Mouse (Mus musculus) frontal cortex, postnatal 10 days (tissue): ENCODE measurements at regions not wholly inside any gene's neighbourhood (a gene's known extent, or its start where the extent isn't known, plus 50 kb on each side); places are given as distances from the start of the nearest gene placed in this dataset.
A peak's percentile ranks its signal among the peaks of the same experiment; 100 is the strongest.
"Not testable (repeated sequence)": the region's sequence is repeated elsewhere in the genome, so short reads cannot be mapped to it uniquely, and the experiment has no call there.

ENCODE experiments used
- DNase-seq, 2 experiments: peaks; one replicate each; pipeline ENCODE4 v3.0.0; 2022; ENCODE audit warnings: low spot score in 2 of 2, mixed read lengths in 1 of 2

GRCm38 (mm10) chr1:4570730-4571129 is 237.0 kb upstream of the Gm37988 start:
- DNase-seq: no peak

DNA sequence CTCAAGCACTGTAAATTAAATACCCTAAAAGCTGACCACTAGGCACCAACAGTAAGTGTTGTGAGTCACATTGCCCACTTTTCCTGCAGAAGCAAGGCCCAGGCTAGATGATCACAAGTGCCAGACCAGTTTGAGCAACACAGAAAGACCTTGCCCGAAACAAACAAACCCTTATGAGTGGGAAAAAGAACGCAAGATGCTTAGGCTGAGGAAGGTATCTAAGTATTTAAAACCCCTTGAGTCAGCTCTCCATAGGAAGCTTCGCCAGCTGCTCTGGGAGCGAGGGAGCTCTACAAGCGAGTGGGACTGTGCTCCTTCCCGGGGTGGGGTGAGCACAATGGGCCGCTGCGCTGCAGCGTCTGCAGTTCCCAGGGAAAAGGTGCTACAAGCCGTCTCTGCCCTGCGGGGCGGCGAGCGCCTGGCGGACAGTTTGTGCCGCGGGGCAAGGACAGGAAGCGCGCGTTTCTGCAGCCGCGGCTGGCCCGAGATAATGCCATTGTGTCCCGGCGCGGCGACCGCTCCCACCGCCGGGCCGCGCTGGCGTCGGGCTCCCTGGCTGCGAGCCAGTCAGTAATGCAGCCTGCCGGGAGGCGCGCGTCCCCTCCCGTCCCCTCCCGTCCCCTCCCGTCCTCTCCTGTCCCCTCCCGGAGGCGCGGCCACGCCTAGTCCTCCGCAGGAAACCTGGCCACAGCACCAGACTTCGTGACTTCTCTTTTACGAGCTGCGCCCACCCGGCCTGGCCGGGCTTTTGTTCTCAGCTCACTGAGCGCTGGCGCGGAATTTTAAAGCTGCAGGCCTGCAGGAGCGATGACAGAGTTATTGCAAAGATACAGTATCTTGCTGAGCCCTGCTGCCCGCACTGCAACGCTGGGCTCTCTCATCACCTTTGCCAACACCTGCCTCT is 236.1 kb upstream of the Gm37988 start:
- DNase-seq: peak; percentile 26 to 50

DNA sequence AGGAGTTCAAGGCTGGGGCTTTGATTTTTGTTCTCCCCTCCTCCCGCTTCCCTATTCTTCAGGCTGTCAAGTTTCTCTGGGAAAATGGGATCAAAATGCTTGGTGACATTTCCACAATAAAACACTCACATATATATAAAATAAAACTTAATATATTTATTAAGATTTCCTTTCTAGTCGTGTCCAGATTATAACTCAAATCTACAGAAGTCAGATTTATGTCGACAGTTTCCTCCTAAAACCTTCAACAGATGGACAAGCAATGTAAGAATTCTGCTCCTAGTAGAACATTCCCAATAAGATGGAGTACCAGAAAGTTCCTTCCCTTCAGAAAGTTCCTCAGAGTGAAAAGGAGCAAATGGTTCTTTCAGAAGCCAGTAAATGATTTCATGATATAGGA is 235.4 kb upstream of the Gm37988 start:
- no peak for DNase-seq

GRCm38 (mm10) chr1:4574101-4574500 is 233.6 kb upstream of the Gm37988 start:
- DNase-seq: no peak

- DNase-seq: no peak
These were observed 230.7 kb upstream of the Gm37988 start for GRCm38 (mm10) chr1:4576957-4577356.

GRCm38 (mm10) chr1:4582534-4582933 is 225.2 kb upstream of the Gm37988 start:
- no peak for DNase-seq

GRCm38 (mm10) chr1:4597856-4598255 is 209.8 kb upstream of the Gm37988 start:
- no peak for DNase-seq

- DNase-seq: no peak
These were observed 209.3 kb upstream of the Gm37988 start for GRCm38 (mm10) chr1:4598425-4598824.

DNA sequence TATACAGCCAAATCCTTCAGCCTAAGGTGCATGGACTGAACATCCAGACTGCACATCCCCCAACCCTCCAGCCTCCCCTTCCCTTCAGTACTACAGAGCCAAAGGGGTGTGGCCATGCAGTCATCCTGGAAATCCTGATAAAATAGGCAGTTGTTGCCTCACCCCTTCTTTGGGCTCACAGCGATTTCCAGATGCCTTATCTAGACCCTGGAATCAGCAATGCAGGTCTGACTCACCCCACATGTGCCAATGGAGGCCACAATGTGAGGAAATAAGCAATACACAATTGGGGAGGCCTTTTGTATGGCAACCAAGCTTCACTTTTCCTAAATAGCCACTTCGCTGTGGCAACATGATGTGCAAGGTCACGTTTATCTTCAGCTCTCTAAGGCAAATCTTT is 205.3 kb upstream of the Gm37988 start:
- DNase-seq: no peak

- DNase-seq: no peak
These were observed 198.9 kb upstream of the Gm37988 start for GRCm38 (mm10) chr1:4608824-4609223.

DNA sequence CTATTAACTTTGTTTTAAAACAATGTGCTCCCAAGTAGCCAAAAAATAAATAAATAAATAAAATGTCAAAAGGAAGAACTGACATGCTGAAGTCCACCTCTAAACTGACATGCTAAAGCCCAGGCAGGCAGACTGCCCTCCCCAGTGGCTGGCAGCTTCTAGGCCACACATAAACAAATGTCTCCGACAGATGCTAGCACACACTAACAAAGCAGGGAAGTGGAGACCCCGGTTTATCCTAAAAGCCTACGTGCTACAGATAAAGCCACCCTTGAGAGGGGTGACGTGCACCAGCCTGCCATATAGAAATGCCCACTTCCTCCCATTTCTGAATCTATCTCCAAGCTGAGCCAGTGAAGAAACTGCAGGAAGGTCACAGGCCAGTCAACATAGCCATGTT is 194.4 kb upstream of the Gm37988 start:
- no peak for DNase-seq

DNA sequence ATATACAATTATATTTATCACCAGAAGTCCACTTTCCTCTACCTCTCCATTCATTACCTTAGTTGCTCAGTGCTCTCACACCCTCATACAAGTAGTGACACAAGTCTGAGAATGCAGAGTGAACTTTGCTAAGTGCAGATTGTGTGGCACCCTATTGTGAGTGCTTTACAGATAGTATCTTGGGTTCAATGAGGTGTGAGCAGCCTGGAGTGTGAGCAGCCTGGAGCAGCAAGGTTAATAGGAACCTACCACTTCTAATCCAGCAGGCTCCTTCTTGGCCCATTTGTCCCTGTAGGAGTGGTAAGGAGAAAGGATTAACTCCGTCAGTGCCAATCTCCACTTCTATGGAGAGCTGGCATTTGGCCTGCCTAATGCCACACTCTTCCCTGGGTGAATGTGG is 192.4 kb upstream of the Gm37988 start:
- DNase-seq: no peak

DNA sequence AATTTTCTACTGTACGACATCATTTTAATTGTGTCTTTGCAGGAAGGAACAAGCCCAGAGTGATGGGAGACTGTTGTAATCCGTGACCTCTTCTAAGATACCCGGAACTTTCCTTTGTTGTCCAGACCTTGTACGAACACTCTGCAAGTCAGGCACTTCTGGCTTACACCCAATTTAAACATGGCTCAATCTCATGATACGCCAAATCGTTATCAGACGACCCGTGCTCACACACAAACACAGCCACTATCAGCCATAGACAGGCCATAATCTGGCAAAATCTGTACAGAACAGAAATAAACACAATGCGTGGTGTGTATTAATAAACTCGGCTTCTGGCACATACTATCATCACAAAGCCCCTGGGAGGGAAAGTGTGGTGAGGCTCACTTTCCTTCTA is 190.2 kb upstream of the Gm37988 start:
- no peak for DNase-seq

- DNase-seq: no peak
These were observed 185.3 kb upstream of the Gm37988 start for GRCm38 (mm10) chr1:4622408-4622807.

DNA sequence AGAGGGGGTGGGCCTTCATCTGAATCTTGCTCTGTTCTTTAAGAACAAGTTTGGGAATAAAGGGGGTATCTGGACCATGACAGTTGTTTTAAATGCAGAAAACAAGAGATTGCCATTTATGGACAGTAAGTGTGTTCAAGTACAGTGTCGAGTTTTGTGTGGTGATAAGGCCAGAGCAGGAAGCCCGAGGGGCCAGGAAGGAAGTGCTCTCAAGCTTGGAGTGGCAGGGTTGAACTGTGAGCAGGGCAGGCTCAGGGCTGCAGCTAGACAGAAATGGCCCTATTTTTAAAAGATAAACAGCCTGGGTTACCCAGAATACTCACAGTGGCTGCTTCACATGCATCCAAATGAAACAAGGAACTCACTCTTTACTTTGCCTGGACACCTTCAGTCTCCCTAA is 184.4 kb upstream of the Gm37988 start:
- no peak for DNase-seq

DNA sequence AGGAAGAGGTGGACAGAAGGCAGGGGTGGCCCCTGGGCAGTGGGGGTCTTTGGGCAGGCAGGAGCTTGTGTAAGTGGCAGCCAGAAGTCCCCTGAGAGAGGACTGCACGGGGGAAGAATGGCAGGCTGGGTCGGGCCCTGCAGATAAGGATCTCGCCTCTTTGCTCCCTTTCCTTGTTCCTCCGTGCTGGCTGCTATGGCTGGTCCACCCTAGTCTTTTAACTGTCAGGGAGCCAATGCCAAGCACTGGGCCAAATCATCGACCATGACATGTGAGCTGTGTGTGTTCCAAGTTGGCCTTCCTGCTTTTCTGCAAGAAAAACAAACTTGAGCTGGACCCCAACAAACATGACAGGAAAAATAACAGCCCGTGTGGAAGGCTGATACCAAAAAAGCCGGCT is 153.8 kb upstream of the Gm37988 start:
- DNase-seq: no peak

- no peak for DNase-seq
These were observed 152.4 kb upstream of the Gm37988 start for GRCm38 (mm10) chr1:4655252-4655651.

GRCm38 (mm10) chr1:4656883-4657282 is 150.8 kb upstream of the Gm37988 start:
- DNase-seq: no peak

GRCm38 (mm10) chr1:4660081-4660480 is 147.6 kb upstream of the Gm37988 start:
- not testable (repeated sequence) for DNase-seq

GRCm38 (mm10) chr1:4660616-4661015 is 147.1 kb upstream of the Gm37988 start:
- DNase-seq: not testable (repeated sequence)

- no peak for DNase-seq
These were observed 145.9 kb upstream of the Gm37988 start for GRCm38 (mm10) chr1:4661761-4662160.

- no peak for DNase-seq
These were observed 138.0 kb upstream of the Gm37988 start for GRCm38 (mm10) chr1:4669732-4670131.

GRCm38 (mm10) chr1:4671237-4672019 is 136.3 kb upstream of the Gm37988 start:
- DNase-seq: no peak
